Mouse (Mus musculus): Measurements from ENCODE around the gene Gm28047.
A peak's percentile ranks its signal among the peaks of the same experiment; 100 is the strongest.

The Gm28047 gene

DNA sequence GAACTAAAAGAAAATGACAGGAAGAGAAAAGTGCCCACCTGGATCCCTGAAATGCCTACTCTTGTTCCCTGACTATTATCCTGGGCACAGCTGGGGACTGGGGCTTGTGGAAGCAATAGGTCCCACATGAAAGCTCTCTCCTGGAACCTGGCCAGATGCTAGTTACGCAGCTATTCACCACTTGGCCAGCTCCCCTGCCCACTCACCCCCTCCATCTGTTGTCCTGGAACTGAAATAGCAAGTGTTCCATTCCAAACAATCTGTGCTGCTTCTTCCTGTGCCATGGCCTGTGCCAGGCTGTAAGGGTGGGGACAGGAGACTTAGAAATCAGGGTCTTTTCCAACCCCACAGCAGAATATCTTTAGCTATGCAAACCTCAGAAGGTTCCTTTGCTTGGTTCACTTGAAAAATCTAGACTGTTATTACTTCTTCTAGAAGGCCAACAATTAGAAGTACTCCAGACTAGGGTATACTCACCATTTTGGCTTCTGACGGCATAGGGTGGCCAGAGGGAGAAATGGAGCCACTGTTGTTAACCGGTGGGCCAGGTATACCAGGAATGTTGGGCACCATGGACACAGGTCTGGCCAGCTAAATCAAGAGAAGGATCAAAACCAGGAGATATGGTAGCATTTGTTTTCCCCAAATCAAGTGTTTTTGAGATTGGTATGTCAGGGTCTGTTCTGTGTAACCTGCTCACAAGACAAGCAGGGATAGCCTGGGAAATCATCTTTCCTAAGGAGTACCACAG is 78.0 kb downstream of the Gm28047 start:
- DNase-seq: peak; percentile 97

- no peak for DNase-seq
These were observed 78.6 kb downstream of the Gm28047 start for GRCm38 (mm10) chr15:102546246-102546645.

- peak; percentile 48 for DNase-seq
These were observed 80.1 kb downstream of the Gm28047 start for GRCm38 (mm10) chr15:102544801-102545200.

GRCm38 (mm10) chr15:102533926-102534325 is 90.9 kb downstream of the Gm28047 start:
- peak; percentile 85 for DNase-seq

DNA sequence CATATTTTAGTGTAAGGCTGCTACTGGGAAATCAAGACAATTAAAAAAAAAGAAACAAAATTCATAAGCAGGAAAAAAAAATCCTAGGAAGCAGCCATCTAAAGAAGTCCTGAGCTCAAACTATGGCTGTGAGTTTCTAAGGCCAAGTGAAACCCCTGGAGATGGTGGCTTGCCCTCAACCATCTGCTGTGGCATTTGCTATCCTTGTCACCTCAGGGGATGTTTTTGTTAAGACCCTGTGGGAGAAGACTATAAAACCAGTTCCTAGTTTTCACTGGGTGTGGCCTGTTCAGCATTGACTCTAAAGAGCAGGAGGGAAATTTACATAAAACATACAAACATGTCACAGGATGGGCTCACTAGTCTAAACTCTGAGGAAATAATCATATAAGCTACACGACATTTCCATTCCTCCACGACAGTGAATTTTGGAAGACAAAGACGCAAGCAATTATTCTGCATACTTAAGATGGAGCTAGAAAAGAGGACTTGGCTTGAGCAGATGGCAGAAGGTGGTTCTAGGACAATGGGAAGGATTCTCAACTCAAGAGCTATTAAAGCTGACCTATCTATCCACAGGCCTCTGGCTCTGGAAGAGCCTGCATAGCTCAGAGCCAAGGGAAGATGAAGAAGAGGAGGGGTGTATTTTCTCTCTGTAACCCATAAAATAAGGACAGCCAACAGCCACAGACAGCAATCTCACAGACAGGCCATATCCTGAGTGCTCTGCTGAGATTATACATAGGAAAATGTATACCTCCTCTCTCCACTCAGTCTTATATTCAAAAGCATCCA is 92.6 kb downstream of the Gm28047 start:
- peak; percentile 53 for DNase-seq

- DNase-seq: peak; percentile 62
These were observed 93.3 kb downstream of the Gm28047 start for GRCm38 (mm10) chr15:102531586-102531985.

- peak; percentile 85 for DNase-seq
These were observed 94.3 kb downstream of the Gm28047 start for GRCm38 (mm10) chr15:102530566-102530965.

DNA sequence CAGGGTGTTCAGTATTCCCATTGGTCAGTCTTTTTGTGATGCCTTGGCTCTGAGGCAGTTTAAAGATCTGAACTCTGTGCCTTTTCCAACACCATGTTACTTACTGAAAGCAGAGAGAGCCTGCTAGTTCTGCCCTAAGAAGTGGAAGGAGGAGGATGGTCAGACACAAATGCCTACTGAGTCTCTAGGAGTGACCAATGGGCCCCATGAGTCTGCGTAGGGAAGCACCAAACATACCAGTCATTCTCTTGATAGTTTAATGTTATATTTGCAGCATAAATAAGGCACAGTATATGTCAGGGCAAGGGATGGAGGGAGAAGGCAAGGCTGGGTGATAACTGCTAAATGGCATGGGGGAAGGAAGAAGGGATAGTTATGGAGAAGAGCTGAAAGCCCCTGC is 96.5 kb downstream of the Gm28047 start:
- peak; percentile 76 for DNase-seq

DNA sequence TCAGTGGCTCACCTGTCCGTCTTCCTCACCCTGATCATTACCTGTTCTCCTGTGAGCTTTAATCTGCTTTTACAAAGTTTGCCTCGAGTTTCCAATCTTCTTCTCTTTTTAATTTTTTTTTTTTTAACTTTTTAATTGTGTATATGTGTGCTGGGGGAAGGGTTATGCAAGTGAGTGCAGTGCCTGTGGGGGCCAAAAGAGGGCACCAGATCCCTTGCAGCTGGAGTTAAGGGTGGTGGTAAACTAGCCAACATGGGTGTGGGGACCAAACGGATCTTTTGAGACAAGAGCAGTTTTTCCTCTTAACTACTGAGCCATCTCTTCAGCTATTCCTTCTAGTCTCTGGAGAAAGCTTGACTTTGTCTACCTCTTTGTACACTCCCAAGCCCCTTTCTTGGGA is 96.9 kb downstream of the Gm28047 start:
- DNase-seq: peak; percentile 61

DNA sequence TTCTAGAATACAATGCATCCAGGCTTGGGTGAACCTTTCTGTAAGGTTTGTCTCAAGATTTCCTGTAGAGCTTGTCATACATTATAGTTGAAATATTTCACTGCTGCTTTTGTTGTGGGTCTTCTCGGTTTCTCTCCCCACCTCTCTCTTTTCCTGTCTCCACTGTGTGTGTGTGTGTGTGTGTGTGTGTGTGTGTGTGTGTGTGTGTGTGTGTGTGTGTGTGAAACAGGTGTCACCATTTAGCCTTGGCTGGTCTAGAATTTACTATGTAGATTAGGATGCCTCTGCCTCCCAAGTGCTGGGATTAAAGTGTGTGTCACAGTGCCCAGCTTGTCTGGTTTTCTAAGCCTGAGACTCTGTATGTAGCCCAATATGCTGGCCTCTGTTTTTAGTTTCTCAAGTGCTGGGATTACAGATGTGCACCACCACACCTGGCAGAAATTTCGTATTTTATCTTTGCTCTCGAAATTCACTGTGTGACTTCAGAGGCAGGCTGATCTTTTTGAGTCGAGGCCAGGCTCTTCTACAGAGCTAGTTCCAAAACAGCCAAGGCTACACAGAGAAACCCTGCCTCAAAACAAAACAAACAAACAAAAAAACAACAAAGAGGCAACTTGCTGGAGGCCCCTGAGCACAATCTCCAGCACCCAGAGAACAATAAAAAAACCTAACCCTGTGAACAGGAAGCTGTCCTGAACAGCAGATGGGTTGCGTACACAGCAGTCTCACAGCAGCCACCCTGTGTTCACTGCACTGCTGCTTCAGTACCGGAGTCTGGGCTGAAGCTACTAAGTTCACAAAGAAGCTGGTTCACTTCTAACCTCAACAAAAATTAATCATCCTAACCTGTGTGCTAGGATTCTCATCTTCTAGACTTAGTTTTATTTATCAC is 98.5 kb downstream of the Gm28047 start:
- peak; percentile 72 for DNase-seq

- DNase-seq: peak; percentile 94
These were observed 99.9 kb downstream of the Gm28047 start, which contains the start of gene Npff for GRCm38 (mm10) chr15:102524892-102525485. Gene Npff (minus strand): TSS chr15:102524942.

DNA sequence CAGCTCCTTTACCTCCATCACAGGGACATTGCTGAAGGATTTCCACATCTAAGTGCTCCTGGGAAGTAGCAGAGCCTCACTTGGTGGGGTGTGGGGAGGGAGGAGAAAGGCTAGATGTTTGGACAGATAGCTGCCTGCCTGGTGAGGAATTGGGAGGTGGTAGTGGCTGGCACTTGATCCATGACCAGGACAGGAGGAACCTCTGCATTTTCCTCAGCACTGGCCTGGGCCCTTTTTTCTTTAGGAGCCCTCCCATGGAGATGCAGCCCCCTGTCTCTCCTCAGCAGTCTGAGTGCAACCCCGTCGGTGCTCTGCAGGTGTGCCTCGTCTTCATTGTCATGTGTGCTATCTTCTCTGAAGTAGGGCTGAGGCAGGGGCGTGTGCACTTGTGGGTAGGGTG is 103.4 kb downstream of the Gm28047 start:
- DNase-seq: peak; percentile 86

GRCm38 (mm10) chr15:102520416-102520815 is 104.5 kb downstream of the Gm28047 start:
- peak; percentile 94 for DNase-seq

GRCm38 (mm10) chr15:102519211-102520141 is 105.4 kb downstream of the Gm28047 start:
- DNase-seq: peak; percentile 70

DNA sequence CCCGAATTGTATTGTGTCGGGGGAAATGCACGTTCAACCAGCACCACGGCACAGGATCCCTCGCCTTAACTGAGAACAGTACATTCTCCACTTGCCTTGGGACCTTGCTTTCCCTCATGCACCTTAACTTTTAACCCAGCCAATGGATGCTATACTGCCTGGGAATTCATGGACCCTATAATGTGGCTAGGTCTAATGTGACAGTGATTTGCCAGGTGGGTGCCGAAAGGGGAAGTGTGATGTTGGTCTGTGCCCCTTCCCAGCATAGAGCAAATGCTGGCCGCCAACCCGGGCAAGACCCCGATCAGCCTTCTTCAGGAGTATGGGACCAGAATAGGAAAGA is 106.0 kb downstream of the Gm28047 start:
- no peak for DNase-seq

GRCm38 (mm10) chr15:102517976-102518858 is 106.7 kb downstream of the Gm28047 start, which contains the start of gene Tarbp2:
Gene Tarbp2 (plus strand): TSS chr15:102518192.
- DNase-seq: peak; percentile 100

GRCm38 (mm10) chr15:102517631-102517975 is 107.3 kb downstream of the Gm28047 start:
- no peak for DNase-seq

DNA sequence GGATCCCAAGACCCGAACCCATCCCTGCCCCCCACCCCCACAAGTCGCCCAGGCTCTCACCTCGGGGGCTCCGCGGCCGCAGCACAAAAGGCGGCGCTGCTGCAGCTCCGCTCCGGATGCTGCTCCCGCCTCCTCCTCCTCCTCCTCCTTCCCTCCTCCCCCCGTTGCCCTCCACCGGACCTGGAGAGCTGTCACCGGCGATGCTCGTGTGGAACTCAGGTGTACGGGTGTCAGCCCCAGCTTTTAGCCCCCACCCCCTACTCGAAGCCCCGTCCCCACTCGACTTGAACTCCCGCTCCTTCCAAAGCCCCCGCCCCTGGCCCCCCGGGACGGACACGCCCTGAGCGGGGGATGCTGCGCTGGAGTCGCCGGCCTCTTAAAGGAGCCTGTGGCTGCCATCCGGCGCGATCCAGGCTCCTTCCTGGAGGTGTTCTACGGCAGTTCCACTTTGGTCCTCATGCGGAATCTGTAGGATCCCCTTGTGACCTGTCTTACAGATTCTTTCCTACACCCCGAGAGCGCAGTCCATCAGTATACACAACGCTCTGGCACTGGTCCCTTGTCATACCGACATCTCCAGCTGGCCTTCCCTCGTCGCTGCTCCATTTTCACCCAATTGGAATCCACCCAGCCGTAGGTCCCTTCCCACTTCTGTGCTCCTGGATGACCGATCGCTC is 108.0 kb downstream of the Gm28047 start, which contains the start of gene Map3k12:
Gene Map3k12 (minus strand): TSS at position 337 of the 677 bp plus-strand sequence.
- peak; percentile 99 for DNase-seq

DNA sequence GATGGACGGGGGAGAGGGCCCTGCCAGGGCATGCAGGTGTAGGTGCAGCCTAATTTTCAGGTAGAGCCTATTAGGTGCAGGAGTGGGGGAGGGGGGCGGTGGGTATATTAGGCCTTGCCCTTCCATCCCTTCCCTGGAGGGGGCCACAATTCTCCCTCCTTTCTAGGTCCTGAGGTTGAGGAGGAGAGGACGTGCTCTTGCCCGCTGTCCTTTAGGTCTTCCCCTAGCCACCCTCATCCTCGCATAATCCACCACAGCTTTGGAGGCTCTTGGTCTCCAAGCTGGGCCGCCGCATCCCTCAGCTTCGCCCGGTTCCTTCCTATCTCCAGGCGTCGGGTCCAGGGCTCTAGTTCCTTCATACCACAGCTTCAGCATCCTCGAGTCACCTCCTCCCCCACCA is 108.6 kb downstream of the Gm28047 start:
- DNase-seq: peak; percentile 96

DNA sequence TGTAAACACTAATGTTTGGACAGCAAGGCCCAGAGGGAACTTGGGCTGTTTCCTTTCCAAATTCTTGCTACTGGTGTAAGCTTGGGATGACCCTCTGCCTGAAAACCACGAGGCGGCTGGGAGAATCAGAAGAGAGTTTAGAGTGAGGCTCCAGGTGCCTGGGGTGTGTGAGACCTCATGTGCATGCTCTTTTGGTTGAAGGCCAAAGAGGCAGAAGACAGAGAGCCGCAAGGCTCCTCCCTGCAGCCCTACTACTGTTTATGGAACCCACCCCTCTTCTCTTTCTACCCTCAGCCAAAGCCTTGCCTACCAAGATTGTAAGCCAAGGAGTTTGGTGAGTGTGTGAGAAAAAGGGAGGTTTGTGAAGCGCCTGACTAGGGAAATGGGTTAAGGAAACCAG is 109.1 kb downstream of the Gm28047 start:
- DNase-seq: peak; percentile 95
